Mouse (Mus musculus): ENCODE results near the gene Plac1. TPM values are rescaled to one million over a fixed set of nuclear protein-coding genes. Genes with fewer than 3 reads are reported as not detected.

Gene Plac1
- total and polyA plus RNA-seq, 2 experiments: not detected

DNA sequence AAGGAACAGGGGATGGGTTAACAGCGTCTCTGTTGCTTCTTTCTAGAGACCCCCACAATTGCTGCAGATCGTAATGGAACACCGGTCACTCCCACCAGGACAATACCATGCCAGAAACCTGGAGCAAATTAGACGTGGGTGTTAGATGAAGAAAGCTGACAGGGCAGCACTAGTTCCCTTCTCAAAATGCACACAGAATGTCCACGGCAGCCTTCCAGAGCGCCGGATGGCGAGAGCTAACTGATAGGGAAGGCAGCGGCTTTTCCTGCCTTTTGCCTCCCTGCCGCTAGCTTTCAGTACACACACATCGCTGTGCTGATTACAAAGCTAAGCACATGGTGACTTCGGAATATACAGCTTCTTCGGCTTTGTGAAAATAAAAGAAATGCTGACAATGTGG, 7.9 kb downstream of the Plac1 start:
- Histone ChIP-seq H3K79me2 (ENCODE audit: control insufficient read depth, insufficient read depth, low read length) (no peaks in the 10 kb centered on the region), H3K27ac (replicated peaks; ENCODE audit: insufficient read depth, low read depth, low read length) (no peak overlapping the region), H3K4me1 (ENCODE audit: control insufficient read depth, insufficient read depth, low read length) (no peaks in the 10 kb centered on the region), H3K9ac (ENCODE audit: low read depth, low read length) (no peak overlapping the region; the same call in 1 of the 2 replicates), H3K27me3 (ENCODE audit: control insufficient read depth, insufficient read depth, low read length) (no peaks in the 10 kb centered on the region), H3K36me3 (ENCODE audit: control insufficient read depth, insufficient read depth, low read length) (no peaks in the 10 kb centered on the region), H3K4me3 (ENCODE audit: insufficient read depth, low read depth, low read length) (no peak overlapping the region)
- no peak for TF ChIP-seq POLR2A (IDR thresholded peaks at IDR 0.05; ENCODE audit: extremely low read depth, insufficient read depth, low read length)
- TF ChIP-seq CTCF (IDR thresholded peaks at IDR 0.05; ENCODE audit: low read depth, low read length): no peak
- 35% methylated on average over 13 of the region's 13 CpGs for WGBS
- no peak for DNase-seq (ENCODE audit: extremely low read depth, low read depth, low spot score)

DNA sequence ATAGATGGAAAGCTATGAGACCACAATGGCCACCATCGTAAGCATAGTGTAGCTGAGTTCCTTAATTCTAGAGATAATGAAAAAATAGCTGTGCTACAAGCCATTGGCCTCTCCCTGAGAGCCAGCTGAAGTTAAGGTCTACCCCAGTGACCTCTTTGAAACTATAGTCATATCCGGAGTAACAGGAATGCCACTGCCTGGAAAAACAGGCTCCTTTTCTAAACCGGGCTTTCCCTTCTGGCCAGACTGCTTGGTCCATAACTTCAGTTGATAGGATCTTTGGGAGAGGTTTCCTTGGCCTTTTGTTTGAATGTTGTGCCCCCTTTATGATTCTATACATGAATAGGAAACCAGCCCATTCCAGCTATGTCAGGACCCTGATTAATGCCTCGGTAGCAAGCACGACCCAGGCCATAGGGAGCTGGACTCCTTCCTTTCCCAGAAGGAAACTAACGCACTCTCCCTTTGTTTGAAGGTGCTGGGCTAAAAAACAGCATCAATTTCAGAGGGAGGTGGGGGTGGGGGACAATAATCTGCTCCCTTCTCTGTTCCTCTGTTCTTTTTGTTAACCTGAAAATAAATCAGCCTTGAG, 15.5 kb downstream of the Plac1 start:
- H3K27me3 ChIP-seq (ENCODE audit: control insufficient read depth, insufficient read depth, low read length): no peaks in the 10 kb centered on the region
- no peak for DNase-seq (ENCODE audit: extremely low read depth, low read depth, low spot score)
- no peak overlapping the region for H3K4me3 ChIP-seq (ENCODE audit: insufficient read depth, low read depth, low read length)
- H3K4me1 ChIP-seq (ENCODE audit: control insufficient read depth, insufficient read depth, low read length): no peaks in the 10 kb centered on the region
- no peak overlapping the region for H3K27ac ChIP-seq (replicated peaks; ENCODE audit: insufficient read depth, low read depth, low read length)
- no peaks in the 10 kb centered on the region for H3K79me2 ChIP-seq (ENCODE audit: control insufficient read depth, insufficient read depth, low read length)
- 73% methylated on average over 6 of the region's 6 CpGs for whole genome bisulfite sequencing
- no peak overlapping the region for H3K9ac ChIP-seq (ENCODE audit: low read depth, low read length)
- TF ChIP-seq POLR2A (IDR thresholded peaks at IDR 0.05; ENCODE audit: extremely low read depth, insufficient read depth, low read length) (no peak), CTCF (IDR thresholded peaks at IDR 0.05; ENCODE audit: low read depth, low read length) (no peak)
- H3K36me3 ChIP-seq (ENCODE audit: control insufficient read depth, insufficient read depth, low read length): no peaks in the 10 kb centered on the region

DNA sequence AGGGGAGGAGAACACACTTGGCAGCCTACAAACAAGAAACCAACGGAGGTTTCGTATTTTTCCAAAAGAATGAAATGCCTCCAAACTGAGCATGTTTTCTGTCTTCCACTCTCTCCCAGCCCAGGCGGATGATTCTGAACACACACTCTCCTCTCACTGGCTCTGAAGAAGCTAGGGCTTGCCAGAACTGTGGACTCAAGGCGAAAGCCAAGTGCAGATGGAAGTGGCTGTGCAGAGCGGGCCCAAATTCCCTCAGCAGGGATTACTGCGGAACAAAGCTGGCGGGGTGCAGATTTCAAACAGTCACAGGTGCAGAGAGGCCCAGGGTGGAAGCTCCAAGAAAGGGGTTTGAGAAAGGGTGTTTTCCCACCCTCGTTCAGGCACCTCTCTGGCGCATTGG, 19.1 kb downstream of the Plac1 start:
- Histone ChIP-seq H3K36me3 (ENCODE audit: control insufficient read depth, insufficient read depth, low read length) (no peaks in the 10 kb centered on the region), H3K4me3 (ENCODE audit: insufficient read depth, low read depth, low read length) (no peak overlapping the region), H3K4me1 (ENCODE audit: control insufficient read depth, insufficient read depth, low read length) (no peaks in the 10 kb centered on the region), H3K27me3 (ENCODE audit: control insufficient read depth, insufficient read depth, low read length) (no peaks in the 10 kb centered on the region), H3K27ac (replicated peaks; ENCODE audit: insufficient read depth, low read depth, low read length) (no peak overlapping the region), H3K9ac (ENCODE audit: low read depth, low read length) (no peak overlapping the region), H3K79me2 (ENCODE audit: control insufficient read depth, insufficient read depth, low read length) (no peaks in the 10 kb centered on the region)
- no peak for DNase-seq (ENCODE audit: extremely low read depth, low read depth, low spot score)
- TF ChIP-seq POLR2A (IDR thresholded peaks at IDR 0.05; ENCODE audit: extremely low read depth, insufficient read depth, low read length) (no peak), CTCF (IDR thresholded peaks at IDR 0.05; ENCODE audit: low read depth, low read length) (no peak)
- 93% methylated on average over 9 of the region's 9 CpGs for WGBS

DNA sequence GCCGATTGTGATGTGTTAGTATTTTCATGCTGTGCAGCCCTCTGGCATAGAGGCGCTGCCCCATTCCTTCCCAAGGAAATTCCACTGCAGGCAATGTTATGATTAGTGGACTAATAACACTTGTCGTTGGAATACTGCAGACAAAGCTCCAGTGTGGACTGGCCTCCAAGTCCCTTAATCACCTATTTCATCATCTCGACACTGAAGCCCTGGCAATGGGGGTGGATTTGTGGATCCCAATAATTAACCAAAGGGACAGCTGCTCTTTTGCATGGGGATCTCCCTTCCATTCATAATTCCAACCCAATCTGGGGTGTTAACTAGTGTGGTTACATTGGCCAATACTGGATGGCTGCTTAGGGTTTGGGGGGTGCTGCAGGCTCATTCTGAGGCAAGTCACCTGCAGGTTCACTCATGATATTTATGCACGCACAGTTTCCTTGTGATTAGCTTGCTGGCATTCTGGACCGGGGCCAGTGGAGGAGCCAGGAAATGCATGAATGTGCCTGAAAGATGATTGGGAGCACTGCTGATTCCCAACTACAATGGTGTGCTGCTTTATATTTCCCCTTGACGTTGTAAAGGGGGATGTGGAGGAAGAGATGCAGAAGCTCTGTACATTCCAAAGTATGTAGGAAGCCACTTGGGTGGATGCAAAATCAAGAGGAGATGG, 25.2 kb downstream of the Plac1 start:
- H3K27me3 ChIP-seq (ENCODE audit: control insufficient read depth, insufficient read depth, low read length): no peaks in the 10 kb centered on the region
- H3K4me3 ChIP-seq (ENCODE audit: insufficient read depth, low read depth, low read length): no peak overlapping the region
- TF ChIP-seq CTCF (IDR thresholded peaks at IDR 0.05; ENCODE audit: low read depth, low read length) (no peak), POLR2A (IDR thresholded peaks at IDR 0.05; ENCODE audit: extremely low read depth, insufficient read depth, low read length) (no peak)
- no peaks in the 10 kb centered on the region; the same call in 1 of the 2 replicates for H3K4me1 ChIP-seq (ENCODE audit: control insufficient read depth, insufficient read depth, low read length)
- no peak overlapping the region for H3K9ac ChIP-seq (ENCODE audit: low read depth, low read length)
- WGBS: 70% methylated on average over 7 of the region's 7 CpGs
- H3K27ac ChIP-seq (replicated peaks; ENCODE audit: insufficient read depth, low read depth, low read length): no peak overlapping the region
- H3K79me2 ChIP-seq (ENCODE audit: control insufficient read depth, insufficient read depth, low read length): no peaks in the 10 kb centered on the region
- peak; percentile 2 for DNase-seq (ENCODE audit: extremely low read depth, low read depth, low spot score)
- no peaks in the 10 kb centered on the region for H3K36me3 ChIP-seq (ENCODE audit: control insufficient read depth, insufficient read depth, low read length)

DNA sequence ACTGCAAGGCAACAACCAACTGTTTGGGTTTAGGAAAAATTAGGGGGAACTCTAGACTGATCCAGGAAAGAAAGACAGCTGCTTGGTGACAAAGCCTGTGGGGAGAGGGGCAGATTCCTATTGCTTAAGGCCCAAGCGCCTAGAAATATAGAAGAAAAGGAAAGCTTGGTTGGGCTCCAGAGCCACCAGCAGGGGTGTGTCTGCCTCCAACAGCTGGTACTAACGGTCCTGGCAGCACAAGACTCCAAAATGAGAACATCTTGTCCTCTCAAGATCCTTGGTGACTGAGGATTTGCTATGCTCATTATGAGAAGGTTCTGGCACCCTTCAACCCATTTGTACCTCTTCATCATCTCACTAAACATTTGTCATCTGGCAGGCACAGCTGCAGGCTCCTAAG, 26.1 kb downstream of the Plac1 start:
- H3K36me3 ChIP-seq (ENCODE audit: control insufficient read depth, insufficient read depth, low read length): no peaks in the 10 kb centered on the region
- no peak overlapping the region for H3K4me3 ChIP-seq (ENCODE audit: insufficient read depth, low read depth, low read length)
- 90% methylated on average over 2 of the region's 2 CpGs for WGBS

DNA sequence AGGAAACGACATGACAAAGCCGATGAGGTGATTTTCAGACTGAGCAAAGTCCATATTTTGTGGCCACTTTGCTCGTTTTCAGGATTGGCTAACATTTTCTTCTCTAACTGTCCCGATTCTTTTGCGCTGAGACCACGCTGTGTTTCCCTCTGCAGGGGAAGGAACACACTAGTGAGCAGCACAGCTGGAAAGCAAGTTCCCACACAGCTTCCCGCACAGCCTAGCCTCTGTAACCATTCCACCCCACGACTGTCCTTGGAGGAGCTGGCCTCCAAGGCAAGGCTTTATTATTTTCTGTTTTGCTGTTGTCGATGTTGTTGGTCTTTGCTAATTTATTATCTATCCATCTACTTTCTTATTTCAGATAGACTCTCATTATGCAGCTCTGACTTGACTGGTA, 27.4 kb downstream of the Plac1 start:
- WGBS: 47% methylated on average over 9 of the region's 9 CpGs
- TF ChIP-seq POLR2A (IDR thresholded peaks at IDR 0.05; ENCODE audit: extremely low read depth, insufficient read depth, low read length) (no peak), CTCF (IDR thresholded peaks at IDR 0.05; ENCODE audit: low read depth, low read length) (no peak)
- H3K9ac ChIP-seq (ENCODE audit: low read depth, low read length): no peak overlapping the region
- H3K36me3 ChIP-seq (ENCODE audit: control insufficient read depth, insufficient read depth, low read length): no peaks in the 10 kb centered on the region
- H3K4me1 ChIP-seq (ENCODE audit: control insufficient read depth, insufficient read depth, low read length): no peaks in the 10 kb centered on the region; the same call in 1 of the 2 replicates
- no peaks in the 10 kb centered on the region for H3K27me3 ChIP-seq (ENCODE audit: control insufficient read depth, insufficient read depth, low read length)
- H3K79me2 ChIP-seq (ENCODE audit: control insufficient read depth, insufficient read depth, low read length): no peaks in the 10 kb centered on the region
- DNase-seq (ENCODE audit: extremely low read depth, low read depth, low spot score): no peak
- no peak overlapping the region for H3K4me3 ChIP-seq (ENCODE audit: insufficient read depth, low read depth, low read length)
- no peak overlapping the region for H3K27ac ChIP-seq (replicated peaks; ENCODE audit: insufficient read depth, low read depth, low read length)

More for the DNA sequence above, 26.1 kb downstream of the Plac1 start:
- Histone ChIP-seq H3K27me3 (ENCODE audit: control insufficient read depth, insufficient read depth, low read length) (no peaks in the 10 kb centered on the region), H3K4me1 (ENCODE audit: control insufficient read depth, insufficient read depth, low read length) (no peaks in the 10 kb centered on the region; the same call in 1 of the 2 replicates), H3K79me2 (ENCODE audit: control insufficient read depth, insufficient read depth, low read length) (no peaks in the 10 kb centered on the region), H3K9ac (ENCODE audit: low read depth, low read length) (no peak overlapping the region), H3K27ac (replicated peaks; ENCODE audit: insufficient read depth, low read depth, low read length) (no peak overlapping the region)
- no peak for DNase-seq (ENCODE audit: extremely low read depth, low read depth, low spot score)
- TF ChIP-seq POLR2A (IDR thresholded peaks at IDR 0.05; ENCODE audit: extremely low read depth, insufficient read depth, low read length): no peak

Measured in liver, adult 2 months (tissue).